Mouse (Mus musculus) retina, embryonic 14.5 days (tissue): Measurements from ENCODE around the gene Exoc6.
A peak's percentile ranks its signal among the peaks of the same experiment; 100 is the strongest.

Experiments
- DNase-seq: peaks from one replicate; pipeline ENCODE4 v3.0.0-alpha.2; 2015; ENCODE audit warnings: low spot score

The Exoc6 gene

DNA sequence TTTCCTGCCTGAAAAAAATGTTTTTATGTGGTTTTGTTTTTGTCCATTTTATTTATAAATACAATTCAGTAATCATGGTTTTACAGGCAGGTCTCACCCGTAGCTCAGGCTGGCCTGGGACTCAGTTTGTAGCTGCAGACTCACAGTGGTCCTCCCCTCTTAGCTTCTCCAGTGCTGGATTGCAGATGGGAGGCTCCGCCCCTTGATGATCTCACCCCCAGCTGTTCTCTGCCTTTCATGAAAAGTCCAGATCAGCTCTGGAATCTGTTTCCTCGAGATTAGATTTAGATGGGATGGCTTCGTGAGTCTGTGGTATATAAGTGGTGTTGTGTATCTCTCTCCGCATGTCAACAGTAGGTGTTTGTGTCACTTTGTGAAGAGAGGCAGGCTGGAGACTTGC lies 24.6 kb downstream of the Exoc6 start:
- no peak for DNase-seq

DNA sequence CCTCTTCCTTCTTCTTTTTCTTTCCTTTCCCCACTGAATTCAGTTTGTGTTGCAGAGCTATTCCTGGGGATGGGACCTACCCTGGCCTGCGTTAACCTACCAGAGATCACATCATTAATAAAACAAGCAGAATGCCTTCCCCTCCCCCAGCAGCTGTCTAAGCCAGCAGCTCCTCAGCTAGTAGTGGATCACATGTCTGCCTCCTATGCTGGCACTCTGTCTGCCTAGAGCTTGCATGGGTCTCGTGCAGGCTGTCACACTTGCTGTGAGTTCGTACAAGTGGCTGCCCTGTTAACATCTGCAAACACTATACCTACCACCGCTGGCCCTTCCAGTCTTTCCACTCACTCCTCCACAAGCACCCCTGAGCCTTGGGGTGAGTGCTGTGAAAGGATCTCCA lies 29.4 kb downstream of the Exoc6 start:
- DNase-seq, result no peak

DNA sequence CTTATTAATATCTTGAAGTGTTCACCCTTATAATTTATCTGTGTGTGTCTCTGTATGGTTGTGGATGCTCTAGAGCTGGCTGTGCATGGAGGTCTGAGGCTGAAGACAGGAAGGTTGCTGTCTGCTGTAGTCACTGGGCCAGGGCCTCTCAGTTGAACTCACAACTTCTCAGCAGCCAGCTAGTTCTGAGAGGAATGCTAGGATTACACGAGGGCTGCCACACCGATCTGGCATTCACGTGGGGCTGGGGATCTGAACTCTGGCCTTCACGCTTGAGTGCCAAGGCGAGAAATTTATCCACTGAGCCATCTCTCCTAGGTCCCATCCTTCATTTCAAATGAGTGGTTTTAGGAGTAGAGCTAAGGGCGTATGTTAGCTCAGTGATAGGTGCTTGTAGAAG lies 30.2 kb downstream of the Exoc6 start:
- DNase-seq, result no peak

DNA sequence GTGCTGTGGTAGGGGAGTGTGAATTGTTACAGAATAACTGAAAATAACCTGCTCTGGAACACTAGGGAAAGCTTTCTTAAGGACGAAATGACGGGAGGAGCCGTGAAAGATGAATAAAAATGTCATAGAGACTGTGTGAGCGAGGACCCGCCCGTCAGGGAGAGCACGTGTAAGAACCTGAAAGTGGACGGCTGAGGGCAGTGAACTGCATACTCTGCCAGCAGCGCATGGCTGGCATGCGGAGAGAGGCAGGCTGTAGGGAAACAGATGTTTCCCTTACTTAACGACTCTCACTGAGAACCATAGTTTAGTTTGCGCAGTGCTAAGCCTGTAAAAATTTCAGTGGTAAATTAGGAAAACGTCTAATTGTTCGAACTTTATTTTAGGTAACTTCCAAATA lies 35.0 kb downstream of the Exoc6 start:
- DNase-seq, result peak; percentile 38

DNA sequence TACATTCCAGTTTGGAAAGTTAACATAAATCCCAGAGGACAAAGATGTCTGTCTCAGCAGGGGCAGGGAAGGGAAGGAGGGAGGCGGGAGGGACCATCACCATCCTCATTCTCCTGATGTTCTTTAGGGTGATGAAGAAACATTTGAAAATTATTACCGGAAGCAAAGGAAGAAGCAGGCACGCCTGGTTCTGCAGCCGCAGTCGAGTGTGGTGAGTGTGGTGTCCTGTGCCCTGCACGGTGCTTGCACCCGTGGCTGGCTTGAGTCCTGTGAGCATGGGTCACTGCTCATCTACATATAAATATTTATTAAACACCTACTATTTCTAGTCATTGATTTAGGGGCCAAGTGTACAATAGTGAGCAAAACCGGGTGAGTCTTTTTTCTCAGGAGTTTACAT lies 35.5 kb downstream of the Exoc6 start:
- DNase-seq, result no peak

DNA sequence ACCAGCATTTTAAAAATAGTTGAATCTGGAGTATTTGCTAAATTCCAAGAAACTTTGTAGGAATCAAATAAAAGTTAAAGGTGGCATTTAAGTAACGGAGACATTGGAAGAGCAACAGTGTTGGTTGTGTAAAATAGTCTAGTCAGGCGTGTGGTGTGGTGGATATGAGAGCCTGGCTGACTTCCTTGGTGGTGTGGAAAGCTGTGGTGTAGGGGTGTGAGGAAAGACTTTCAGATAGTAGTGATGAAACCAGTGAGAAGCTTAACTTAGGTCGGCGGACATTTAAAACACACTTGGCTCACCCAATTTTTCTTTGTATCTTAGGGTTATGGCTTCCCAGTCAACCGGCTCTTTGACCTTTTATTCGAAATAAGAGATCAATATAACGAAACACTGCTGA lies 40.3 kb downstream of the Exoc6 start:
- no peak for DNase-seq

DNA sequence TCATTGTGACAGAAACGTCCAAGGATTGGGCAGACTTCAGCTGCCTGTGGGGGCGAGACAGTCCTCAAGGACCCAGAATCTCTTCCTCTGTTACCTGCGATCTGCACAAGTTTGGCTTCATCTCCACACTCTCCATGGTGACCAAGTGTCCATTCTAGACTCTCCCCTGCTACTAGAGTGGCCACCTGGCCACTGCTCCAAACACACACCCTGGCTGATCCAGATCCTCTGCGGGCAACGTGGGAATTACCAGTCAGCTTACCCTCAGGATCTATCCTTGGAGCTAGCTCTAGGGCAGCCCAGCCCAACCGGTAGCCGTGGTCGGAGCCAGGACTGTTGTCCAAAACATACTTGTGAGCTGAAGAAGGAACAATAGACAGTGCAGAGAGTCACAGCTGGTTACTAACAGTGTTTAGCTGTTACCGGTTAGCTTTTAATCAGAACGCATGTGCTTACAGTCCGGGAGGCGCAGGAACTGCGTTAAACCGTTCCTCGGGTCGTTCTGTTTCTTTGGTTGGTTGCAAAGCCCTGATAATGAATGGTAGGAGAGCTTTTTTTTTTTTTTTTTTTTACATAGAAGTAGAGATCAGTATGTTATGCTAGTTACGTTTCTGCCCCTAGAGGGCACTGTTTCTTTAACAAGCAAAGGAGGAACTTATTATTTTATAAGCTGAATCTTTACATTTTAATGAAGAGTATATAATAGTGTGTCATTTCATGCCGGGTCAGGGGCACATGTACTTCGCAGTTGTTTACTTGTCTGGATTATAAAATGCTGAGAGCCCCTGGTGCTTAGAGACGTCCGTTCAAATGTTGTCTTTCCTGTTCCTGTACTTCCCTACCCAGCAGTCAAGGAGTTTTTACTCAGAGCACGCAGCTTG lies 52.0 kb downstream of the Exoc6 start:
- peak; percentile 82 for DNase-seq

DNA sequence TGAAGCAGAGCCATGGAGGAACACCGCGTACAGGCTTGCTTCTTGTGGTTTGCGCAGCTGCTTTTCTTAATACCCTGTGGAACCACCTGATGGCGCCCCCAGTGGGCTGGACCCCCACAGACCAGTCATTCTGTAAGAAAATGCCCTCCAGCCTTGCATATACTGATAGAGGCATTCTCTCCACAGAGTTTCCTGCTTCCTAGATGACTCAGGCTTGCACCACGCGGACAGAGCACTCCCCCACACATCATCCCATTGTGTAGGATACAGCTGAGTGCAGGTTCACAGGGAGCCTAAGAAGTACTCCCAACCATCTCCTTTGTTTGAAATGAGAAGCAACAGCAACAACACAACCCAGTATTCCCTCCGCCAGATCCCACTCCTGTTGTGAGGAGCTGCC lies 59.8 kb downstream of the Exoc6 start:
- no peak for DNase-seq

DNA sequence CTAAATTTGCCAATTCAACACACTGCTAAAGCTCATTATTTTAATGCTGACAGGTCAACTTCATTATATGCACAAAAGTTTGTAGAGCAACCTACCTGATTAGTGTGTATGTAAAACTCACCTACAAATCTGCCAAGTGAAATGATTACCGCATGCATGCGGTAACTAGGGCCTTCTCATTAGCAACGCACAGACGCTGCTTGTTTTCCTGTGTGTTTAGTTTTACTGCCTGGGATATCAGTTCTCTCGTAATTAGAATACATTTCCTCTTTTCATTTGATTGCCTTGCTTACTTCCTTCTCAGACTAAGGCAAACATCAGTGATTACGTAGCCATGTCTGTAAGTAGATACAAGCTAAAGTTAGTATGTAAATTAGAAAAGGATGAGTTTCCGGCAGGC lies 62.7 kb downstream of the Exoc6 start:
- DNase-seq, result no peak

DNA sequence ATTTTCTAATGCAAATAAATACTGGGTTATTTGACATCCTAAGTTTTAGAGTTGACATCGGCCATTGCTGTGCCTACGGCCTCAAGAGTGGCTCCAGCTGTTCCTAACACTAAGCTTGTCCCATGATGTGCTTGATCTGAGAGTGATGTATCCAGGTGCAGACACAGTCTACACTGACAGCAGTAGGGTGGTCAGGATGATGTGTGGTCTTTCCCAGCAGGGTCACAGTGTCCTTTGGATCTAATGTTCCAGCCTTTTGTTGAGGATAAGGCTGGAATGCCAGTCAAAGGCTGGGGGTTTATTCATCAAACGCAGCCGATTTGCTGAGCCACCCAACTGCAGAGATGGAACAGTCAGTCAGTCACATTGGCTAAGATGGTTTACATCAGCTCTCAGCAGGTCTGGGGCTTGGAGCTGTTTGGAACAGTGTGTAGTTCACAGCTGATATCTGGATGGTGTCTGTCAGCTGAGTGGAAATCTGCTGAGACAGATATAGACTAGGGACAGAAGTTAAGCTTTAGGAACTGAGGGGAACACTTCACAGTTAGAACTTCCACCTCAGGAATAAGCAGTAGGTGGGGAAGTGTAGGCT lies 64.9 kb downstream of the Exoc6 start:
- no peak for DNase-seq

DNA sequence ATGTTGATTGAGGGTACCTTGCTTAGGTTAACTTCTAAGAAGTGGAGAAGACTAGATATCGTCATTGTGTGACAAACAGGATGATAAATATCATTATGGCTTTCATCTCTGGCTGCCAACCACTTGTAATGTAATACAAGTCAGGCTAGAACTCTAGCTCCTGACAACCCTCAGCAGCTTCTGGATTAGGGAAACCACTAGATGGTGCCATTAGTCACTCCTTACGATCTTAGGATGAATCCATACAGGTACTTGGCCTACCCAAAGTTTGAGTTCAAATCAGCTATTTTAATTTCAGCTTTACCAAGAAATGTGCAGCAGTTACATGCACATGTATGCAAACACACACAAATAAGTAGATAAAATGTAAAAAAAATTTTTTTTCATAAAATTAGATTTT lies 97.8 kb downstream of the Exoc6 start:
- DNase-seq, result peak; percentile 43

DNA sequence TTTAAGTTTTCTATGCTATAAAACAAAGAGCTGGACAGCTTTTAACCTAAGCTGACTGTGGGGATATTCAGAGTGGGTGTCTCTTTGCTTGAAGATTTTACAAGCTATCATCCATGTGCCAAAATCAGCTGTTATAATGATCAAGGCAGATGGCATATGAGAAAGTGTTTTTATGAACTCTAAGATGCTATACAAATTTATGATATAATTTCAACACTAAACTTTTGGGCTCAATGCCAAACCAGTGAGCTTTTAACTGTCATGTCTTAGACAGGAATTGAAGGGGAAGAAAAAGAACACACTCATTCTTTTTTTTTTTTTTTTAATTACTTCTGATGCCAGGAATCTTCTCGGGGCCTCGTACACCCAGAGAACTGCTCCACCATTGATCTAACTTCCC lies 100.3 kb downstream of the Exoc6 start:
- DNase-seq, result no peak

DNA sequence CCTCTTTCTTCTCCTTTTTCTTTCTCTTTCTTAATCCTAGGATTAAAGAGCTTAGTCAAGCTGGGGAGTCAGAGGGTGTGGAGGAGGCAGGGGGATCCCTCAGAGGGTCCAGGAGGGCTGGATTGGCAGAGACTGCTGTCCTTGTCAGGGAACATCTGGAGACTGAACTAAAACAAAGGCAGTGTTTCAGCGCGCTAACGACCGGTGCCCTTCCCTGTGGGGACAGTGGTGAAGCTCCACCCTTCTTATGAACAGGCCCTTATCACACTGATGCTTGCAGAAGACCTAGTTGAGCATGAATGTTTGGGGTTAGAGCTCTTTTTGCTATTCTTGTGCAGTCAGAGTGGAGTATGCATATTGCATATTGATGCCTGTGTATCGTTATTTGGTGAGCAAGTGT lies 103.8 kb downstream of the Exoc6 start:
- DNase-seq, result peak; percentile 26

DNA sequence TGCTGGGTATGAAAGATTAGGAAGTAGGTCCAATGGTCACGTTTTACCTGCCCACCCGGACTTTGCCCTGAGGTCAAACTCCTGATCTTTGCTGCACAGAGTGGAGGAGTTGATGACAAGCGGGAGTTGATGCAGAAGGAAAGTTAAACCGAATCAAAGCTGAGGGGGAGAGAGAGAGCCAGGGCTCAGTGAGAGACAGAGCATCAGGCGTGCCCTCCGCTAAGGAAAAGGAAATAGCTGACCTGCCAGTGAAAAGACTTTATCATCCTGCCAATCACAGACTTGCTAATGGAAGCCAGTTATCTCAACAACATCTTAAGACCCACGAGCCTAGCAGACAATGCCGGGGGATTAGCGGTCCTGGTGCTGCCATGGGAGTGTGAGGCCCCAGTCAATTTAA lies 106.2 kb downstream of the Exoc6 start:
- DNase-seq, result no peak

DNA sequence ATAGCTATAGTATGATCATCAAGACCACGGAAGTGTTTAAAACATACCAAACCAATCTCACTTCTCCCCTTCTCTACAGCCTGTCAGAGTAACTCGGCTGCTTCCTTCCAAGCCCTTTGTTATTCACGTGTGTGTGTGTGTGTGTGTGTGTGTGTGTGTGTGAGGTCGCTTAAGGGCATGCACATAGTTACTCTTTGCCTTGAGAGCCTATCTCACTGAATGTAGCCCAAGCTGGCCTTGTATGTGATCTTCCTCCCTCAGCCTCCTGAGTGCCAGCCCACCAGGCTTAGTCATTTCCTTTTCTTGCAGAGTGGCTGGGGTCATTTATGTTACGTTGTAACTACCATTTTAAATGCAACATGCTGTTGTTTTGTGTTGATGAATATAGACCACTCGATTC lies 115.0 kb downstream of the Exoc6 start:
- DNase-seq, result no peak

DNA sequence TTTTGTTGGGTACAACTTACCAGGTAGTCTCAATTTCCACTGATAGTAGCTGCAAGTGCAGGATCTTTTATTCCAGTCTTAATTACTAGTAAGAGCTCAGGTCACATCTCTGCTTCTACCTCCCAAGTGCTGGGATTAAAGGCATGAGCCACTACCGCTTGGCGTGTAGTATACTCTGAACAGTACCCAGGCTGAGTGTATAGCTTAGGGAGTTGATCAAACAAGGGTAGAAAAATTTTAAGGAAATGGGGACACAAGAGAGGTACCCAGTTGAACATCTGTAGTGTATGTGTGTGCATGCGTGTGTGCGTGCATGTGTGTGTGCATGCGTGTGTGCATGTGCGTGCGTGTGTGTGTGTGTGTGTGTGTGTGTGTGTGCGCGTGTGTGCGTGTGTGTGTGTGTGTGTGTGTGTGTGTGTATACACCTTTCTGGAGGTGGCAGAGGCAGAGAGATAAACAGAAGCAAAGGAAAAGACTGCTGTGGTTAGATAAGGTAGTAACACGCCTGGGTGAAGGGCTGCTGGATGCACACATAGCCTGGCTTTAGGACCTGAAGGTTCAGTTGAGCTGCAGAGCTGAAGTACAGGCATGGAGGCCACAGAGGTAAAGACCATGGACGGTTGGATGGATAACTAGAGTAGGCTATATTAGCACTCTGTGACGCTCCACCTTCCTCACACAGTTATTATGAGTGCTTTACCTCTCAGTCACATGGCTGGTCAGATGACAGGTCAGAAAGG lies 117.8 kb downstream of the Exoc6 start:
- no peak for DNase-seq

DNA sequence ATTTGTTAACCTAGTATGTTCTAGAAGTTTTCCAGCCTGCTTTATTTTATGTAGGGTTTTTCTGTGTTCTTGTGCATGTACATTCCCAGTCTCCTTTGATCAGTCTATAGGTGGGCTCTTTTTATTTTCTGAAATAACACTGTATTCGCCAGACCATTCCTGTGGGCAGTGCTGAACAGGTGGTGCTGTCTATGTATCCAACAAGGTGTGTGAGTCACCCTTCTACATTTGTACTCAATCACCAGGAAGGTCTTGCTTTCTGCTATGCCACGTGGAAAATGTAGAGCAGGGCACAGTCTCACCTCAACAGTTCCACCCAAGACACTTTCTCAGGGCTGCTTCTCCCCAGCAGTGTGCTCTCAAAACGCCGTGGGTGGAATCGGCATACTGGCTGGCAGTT lies 118.4 kb downstream of the Exoc6 start:
- DNase-seq, result no peak

DNA sequence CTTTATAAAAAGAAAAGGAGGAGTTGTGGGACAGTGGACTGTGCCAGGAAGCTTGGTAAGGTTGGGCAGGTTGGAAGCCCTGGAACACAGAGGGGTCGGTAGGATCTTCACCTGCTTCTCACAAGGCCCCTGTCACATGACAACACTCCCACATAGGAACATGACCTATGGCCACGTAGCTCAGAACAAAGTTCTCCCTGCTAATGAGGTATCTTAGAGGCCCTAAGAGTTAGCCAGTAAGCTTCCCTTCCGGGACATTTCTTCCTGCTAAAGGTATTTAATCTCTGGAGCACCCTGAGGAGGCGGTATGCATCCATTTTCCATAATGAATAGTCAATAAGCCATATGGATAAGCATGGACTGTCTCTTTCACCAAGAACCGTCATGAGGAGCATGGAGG lies 119.3 kb downstream of the Exoc6 start:
- DNase-seq, result no peak

DNA sequence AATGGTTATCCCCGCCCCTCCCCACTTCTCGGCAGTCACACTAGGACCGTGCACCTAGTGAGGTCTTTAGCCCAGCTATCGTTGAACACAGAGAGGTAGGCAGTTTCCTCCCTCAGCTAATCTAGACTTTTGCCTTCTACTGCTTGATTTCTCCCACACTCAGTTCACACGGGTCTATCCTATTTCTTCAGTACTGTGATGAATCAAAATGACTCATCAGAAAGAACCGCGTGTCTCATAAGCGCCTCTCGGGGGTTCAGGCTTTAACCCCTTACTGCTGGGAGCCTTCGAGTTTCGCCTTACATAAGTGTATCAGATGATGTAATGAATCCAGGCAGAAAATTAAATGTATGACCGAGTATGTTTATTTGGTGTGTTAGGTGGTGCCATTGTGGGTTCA lies 123.2 kb downstream of the Exoc6 start:
- DNase-seq, result no peak

DNA sequence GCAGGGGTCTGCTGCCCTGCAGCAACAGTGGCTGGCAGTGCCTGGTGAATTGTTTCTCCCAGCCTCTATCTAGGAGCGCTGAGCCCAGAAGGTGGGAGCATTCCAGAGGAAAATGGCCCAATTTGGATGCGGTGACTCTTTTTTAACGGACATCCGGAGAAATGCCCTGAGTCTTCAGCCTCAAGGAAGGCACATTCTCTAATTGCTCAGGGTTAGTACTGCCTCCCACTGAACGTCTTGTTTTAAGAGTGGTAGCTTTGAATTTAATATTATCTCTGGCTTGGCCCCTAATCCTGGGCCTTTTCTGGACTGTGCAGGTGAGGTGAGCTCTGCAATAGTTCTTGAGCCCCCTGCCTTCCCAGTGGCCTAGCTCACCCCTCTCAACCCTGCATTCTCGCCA lies 135.1 kb downstream of the Exoc6 start, which contains the start of gene Cyp26c1:
Gene Cyp26c1, plus strand, starts transcription at position 301 of the 400 bp plus-strand sequence.
- DNase-seq, result no peak

DNA sequence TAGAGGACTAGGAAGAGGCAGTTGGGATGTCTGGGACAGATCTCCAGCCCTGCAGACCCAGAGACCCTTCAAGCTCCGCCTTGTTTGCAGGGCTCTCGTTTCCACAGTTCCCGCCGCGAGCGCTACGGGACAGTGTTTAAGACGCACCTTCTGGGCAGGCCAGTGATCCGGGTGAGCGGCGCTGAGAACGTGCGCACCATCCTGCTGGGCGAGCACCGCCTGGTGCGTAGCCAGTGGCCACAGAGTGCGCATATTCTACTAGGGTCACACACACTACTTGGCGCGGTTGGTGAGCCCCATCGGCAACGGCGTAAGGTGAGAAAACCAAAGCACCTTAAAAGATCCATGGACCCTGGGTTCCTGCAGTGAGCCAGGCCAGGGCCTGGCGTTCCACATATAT lies 136.1 kb downstream of the Exoc6 start:
- DNase-seq, result no peak

DNA sequence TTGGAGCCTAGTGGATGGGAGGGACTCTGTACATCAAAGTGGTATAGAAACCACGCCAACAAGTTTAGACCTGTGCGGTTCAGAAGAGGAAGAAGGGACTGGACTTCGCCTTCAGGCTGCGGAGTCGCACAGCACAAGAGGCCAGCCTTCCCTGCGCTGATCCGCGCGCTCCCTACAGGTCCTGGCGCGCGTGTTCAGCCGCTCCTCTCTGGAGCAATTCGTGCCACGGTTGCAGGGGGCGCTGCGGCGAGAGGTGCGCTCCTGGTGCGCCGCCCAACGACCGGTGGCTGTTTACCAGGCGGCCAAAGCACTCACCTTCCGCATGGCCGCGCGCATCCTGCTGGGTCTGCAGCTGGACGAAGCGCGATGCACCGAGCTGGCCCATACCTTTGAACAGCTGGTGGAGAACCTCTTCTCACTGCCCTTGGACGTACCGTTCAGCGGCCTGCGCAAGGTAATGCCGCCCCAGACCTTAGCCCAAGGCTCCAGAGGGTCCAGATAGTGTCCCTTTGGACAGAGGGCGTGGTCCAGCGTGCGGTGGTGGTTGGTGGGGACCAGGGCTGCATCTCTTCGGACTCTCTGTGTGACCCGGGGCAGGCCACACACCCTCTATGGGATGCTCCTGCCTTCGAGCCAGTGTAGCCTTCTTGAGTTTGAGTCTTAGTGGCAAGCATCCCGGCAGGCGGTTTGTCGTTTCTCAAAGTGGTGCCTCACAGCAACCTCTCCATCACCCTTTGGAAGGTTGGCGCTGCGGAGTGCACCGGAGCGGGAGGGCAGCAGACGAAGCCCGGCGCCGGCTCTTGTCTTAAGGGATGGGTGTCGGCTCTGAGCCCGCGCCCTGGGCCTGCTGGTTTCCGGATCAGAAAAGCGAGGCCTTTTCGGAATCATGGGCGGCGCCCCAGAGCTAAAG lies 137.0 kb downstream of the Exoc6 start:
- DNase-seq, result peak; percentile 71
